ENCODE assay signal across 17 mouse cellular contexts in genomic region chr8:113891376-113891775, GRCm38 (mm10). TPM values are rescaled to one million over a fixed set of nuclear protein-coding genes. Genes with fewer than 3 reads are reported as not detected.
"Had no signal": no experiment of that assay in that cellular context is flagged by ENCODE, and none has a peak within 500 bp of the region (broad histone marks: within the 10 kb centered on the region; RNA-seq: fewer than 3 reads in every experiment).

No protein-coding gene starts in this region.

- H3K36me3 ChIP-seq: limb, embryonic 13.5 days; midbrain, embryonic 13.5 days; neural tube, embryonic 15.5 days had no signal

- H3K4me1 ChIP-seq: limb, embryonic 13.5 days; midbrain, embryonic 13.5 days; neural tube, embryonic 15.5 days had no signal

- H3K4me2 ChIP-seq: limb, embryonic 13.5 days; midbrain, embryonic 13.5 days; neural tube, embryonic 15.5 days had no signal

- DNase-seq: kidney, adult 9 months; kidney, postnatal 10 days; kidney, postnatal 4 days; left cerebral cortex, postnatal 4 days; lung, adult 18-20 months; lung, postnatal 36 days; right cerebral cortex, adult 18-20 months; right cerebral cortex, postnatal 25 days; thymus, postnatal 14 days had no signal

- H3K9me3 ChIP-seq: limb, embryonic 13.5 days; midbrain, embryonic 13.5 days; neural tube, embryonic 15.5 days had no signal

- H3K9ac ChIP-seq: limb, embryonic 13.5 days; liver, embryonic 14.5 days; midbrain, embryonic 13.5 days; neural tube, embryonic 15.5 days had no signal

- H3K4me3 ChIP-seq: limb, embryonic 13.5 days; midbrain, embryonic 13.5 days; myocyte; neural tube, embryonic 15.5 days had no signal

- ATAC-seq: midbrain, embryonic 13.5 days had no signal

- H3K27ac ChIP-seq: limb, embryonic 13.5 days; liver, embryonic 14.5 days; midbrain, embryonic 13.5 days; neural tube, embryonic 15.5 days; stomach, postnatal 0 days had no signal

- H3K27me3 ChIP-seq: limb, embryonic 13.5 days; midbrain, embryonic 13.5 days; neural tube, embryonic 15.5 days had no signal

RNA-seq across cellular contexts. Expression of gene Adamts18, which starts 42.8 kb away (rescaled TPM):
- total RNA-seq: megakaryocyte progenitor cell, adult 5-6 weeks had no signal
- polyA plus RNA-seq: liver, adult 2 months; myocyte had no signal
